Mouse (Mus musculus) G1E (cell line): ENCODE data around the gene Tpcn2. TPM values are rescaled to one million over a fixed set of nuclear protein-coding genes. Genes with fewer than 3 reads are reported as not detected.

Source experiments
- ATAC-seq: 2 replicates; pipeline ENCODE4 v1.8.0; 2016; ENCODE audit warnings: mild to moderate bottlenecking; ENCODE audit not compliant: insufficient number of reproducible peaks, poor library complexity, low FRiP score, severe bottlenecking; ENCODE audit errors: extremely low read depth
- DNase-seq: peaks from one replicate; pipeline ENCODE4 v3.0.0; 2012; ENCODE audit warnings: low spot score
- H3K27me3 ChIP-seq: 2 replicates; pipeline ENCODE4 v1.6.1; 2012; ENCODE audit warnings: mild to moderate bottlenecking, low read length, inconsistent platforms; ENCODE audit not compliant: insufficient read depth
- H3K36me3 ChIP-seq: replicated peaks from 2 replicates; pipeline ENCODE3; 2012; ENCODE audit warnings: mild to moderate bottlenecking, inconsistent platforms
- H3K4me1 ChIP-seq: 2 replicates; pipeline ENCODE4 v1.6.1; 2012; ENCODE audit warnings: low read depth, low read length, inconsistent platforms, mixed read lengths; ENCODE audit not compliant: insufficient read depth
- H3K4me3 ChIP-seq: 2 replicates; pipeline ENCODE4 v1.5.1; 2012; ENCODE audit warnings: low read depth, mild to moderate bottlenecking, inconsistent platforms, low read length, moderate library complexity, mixed read lengths
- H3K9me3 ChIP-seq: replicated peaks from 2 replicates; pipeline ENCODE4 v1.6.1; 2012; ENCODE audit warnings: inconsistent platforms
- CTCF ChIP-seq: IDR thresholded peaks from 2 replicates; pipeline ENCODE4 v1.5.1; 2012; ENCODE audit warnings: low read depth, low read length, inconsistent platforms, mixed read lengths
- GATA1 ChIP-seq: IDR thresholded peaks from 2 replicates; pipeline ENCODE4 v1.6.1; 2012; ENCODE audit warnings: borderline replicate concordance, low read length, inconsistent platforms, mixed read lengths
- GATA2 ChIP-seq: IDR thresholded peaks from 2 replicates; pipeline ENCODE4 v1.6.1; 2012; ENCODE audit warnings: low read depth, low read length, inconsistent platforms, borderline replicate concordance
- POLR2AphosphoS5 ChIP-seq: IDR thresholded peaks from 2 replicates; pipeline ENCODE4 v1.6.1; 2012; ENCODE audit warnings: low read depth, low read length, inconsistent platforms; ENCODE audit not compliant: insufficient replicate concordance
- TAL1 ChIP-seq: conservative IDR thresholded peaks from 2 replicates; pipeline ENCODE4 v1.6.1; 2012; ENCODE audit warnings: low read depth, low read length, inconsistent platforms, mixed read lengths
- polyA plus RNA-seq: library from polyadenylated mRNA; stranded (reverse); fragments of >175 nt; gene quantifications from 2 replicates; pipeline ENCODE4 v1.2.3, GENCODE M21; 2012
- total RNA-seq, 2 experiments: library from RNA; stranded (forward) in 1 of 2; stranded (reverse) in 1 of 2; fragments of 200-1000 nt in 1 of 2; fragments of >200 nt in 1 of 2; fragmentation: Nextera tagmentation in 1 of 2; gene quantifications; 2 replicates each; pipeline ENCODE4 v1.2.3; 2014 to 2017

Tpcn2 gene
- total and polyA plus RNA-seq, 3 experiments: 2.4 to 6.9 (median 4.2) TPM

- TF ChIP-seq TAL1: no peak
- no peak for TF ChIP-seq GATA2
- no peak for TF ChIP-seq POLR2AphosphoS5
- no peak for TF ChIP-seq CTCF
- TF ChIP-seq GATA1: no peak
- Histone ChIP-seq H3K36me3 (no peaks in the 10 kb centered on the region), H3K9me3 (peaks cover 2% of the 10 kb centered on the region; the same call in 1 of the 2 replicates), H3K4me3 (no peak overlapping the region), H3K27me3 (peaks cover 2% of the 10 kb centered on the region; the same call in 1 of the 2 replicates), H3K4me1 (no peaks in the 10 kb centered on the region)
- no peak for ATAC-seq
- no peak for DNase-seq
These were observed 143.2 kb downstream of the Tpcn2 start for GRCm38 (mm10) chr7:145140656-145141055.

GRCm38 (mm10) chr7:145139576-145139975 lies 144.2 kb downstream of the Tpcn2 start:
- ATAC-seq (no peak), DNase-seq (no peak)
- TF ChIP-seq CTCF (no peak), POLR2AphosphoS5 (no peak), TAL1 (no peak), GATA1 (no peak), GATA2 (no peak)
- Histone ChIP-seq H3K36me3 (no peaks in the 10 kb centered on the region), H3K9me3 (peaks cover 2% of the 10 kb centered on the region; the same call in 1 of the 2 replicates), H3K27me3 (peaks cover 2% of the 10 kb centered on the region; the same call in 1 of the 2 replicates), H3K4me3 (no peak overlapping the region), H3K4me1 (no peaks in the 10 kb centered on the region)

DNA sequence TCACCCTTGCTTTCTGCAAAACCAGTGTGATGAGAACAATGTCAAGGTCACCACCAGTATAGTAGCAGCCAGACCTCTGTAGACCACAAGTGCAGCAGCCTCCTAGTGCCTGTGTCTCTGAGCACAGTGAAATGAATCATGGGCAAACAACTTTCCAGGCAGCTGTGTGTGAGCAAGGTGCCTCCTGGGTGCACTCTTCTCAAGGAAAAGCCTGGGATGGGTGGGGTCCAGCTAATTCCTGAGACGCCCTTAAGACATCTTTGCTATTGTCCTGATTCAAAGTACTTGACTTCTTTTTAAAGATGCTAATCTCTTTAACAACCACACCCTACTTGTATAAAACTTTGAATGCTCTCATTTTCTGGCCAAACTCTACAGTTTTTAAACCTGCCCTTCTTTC lies 144.7 kb downstream of the Tpcn2 start:
- Histone ChIP-seq H3K4me3 (no peak overlapping the region), H3K4me1 (no peaks in the 10 kb centered on the region), H3K36me3 (no peaks in the 10 kb centered on the region), H3K9me3 (peaks cover 2% of the 10 kb centered on the region; the same call in 1 of the 2 replicates), H3K27me3 (peaks cover 2% of the 10 kb centered on the region; the same call in 1 of the 2 replicates)
- TF ChIP-seq POLR2AphosphoS5 (no peak), GATA1 (no peak), CTCF (no peak), TAL1 (no peak), GATA2 (no peak)
- ATAC-seq: no peak
- DNase-seq: no peak

DNA sequence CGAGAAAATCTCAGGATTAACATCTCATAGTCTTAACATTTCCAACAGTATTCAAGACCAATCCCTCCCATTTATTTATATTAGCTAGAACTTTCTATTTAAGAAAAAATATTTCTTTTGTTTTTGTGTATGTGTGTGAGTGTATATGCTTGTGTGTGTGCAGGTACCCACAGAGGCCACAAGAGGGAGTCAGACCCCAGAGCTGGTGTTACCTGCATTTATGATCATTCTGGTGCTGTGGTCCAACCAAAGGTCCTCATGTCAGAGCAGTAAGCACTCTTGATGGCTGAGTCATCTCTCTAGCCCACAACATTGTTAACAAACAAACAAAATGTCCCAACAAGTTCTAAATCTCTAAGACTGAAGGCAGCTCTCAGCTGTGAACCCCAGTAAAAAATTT lies 145.9 kb downstream of the Tpcn2 start:
- no peaks in the 10 kb centered on the region for H3K4me1 ChIP-seq
- H3K9me3 ChIP-seq: peaks cover 2% of the 10 kb centered on the region; the same call in 1 of the 2 replicates
- ATAC-seq: no peak
- no peaks in the 10 kb centered on the region for H3K36me3 ChIP-seq
- peaks cover 4% of the 10 kb centered on the region; the same call in 1 of the 2 replicates for H3K27me3 ChIP-seq
- no peak for TF ChIP-seq GATA2
- TF ChIP-seq CTCF: no peak
- no peak for TF ChIP-seq GATA1
- TF ChIP-seq TAL1: no peak
- no peak for TF ChIP-seq POLR2AphosphoS5
- DNase-seq: no peak
- no peak overlapping the region for H3K4me3 ChIP-seq

- Histone ChIP-seq H3K36me3 (no peaks in the 10 kb centered on the region), H3K4me3 (no peak overlapping the region), H3K27me3 (peaks cover 4% of the 10 kb centered on the region; the same call in 1 of the 2 replicates), H3K9me3 (peaks cover 2% of the 10 kb centered on the region; the same call in 1 of the 2 replicates), H3K4me1 (no peaks in the 10 kb centered on the region; the same call in 1 of the 2 replicates)
- no peak for TF ChIP-seq POLR2AphosphoS5
- TF ChIP-seq GATA2: no peak
- no peak for TF ChIP-seq GATA1
- no peak for TF ChIP-seq CTCF
- no peak for TF ChIP-seq TAL1
- ATAC-seq (no peak), DNase-seq (no peak)
These were observed 147.0 kb downstream of the Tpcn2 start for GRCm38 (mm10) chr7:145136831-145137230.

Other genes starting within 250 kb of the Tpcn2 start
- gene 1810010D01Rik, start 75.9 kb downstream of the Tpcn2 start, total RNA-seq (2014; fragmentation: Nextera tagmentation): not detected in 2 replicates
- gene 1810010D01Rik, start 75.9 kb downstream of the Tpcn2 start, total RNA-seq (2017): not detected in 2 replicates
- not detected in 2 replicates for gene 1810010D01Rik, start 75.9 kb downstream of the Tpcn2 start, polyA plus RNA-seq
- not detected in 2 replicates for gene Mrgprf, start 16.8 kb upstream of the Tpcn2 start, total RNA-seq (2014; fragmentation: Nextera tagmentation)
- 0.06 and 0.11 TPM in 2 replicates for gene Mrgprf, start 16.8 kb upstream of the Tpcn2 start, total RNA-seq (2017)
- not detected in 2 replicates for gene Mrgprf, start 16.8 kb upstream of the Tpcn2 start, polyA plus RNA-seq
- not detected in 2 replicates for gene Mrgprd, start 30.8 kb upstream of the Tpcn2 start, total RNA-seq (2014; fragmentation: Nextera tagmentation)
- gene Mrgprd, start 30.8 kb upstream of the Tpcn2 start, total RNA-seq (2017): 0.06 and 0.11 TPM in 2 replicates
- gene Mrgprd, start 30.8 kb upstream of the Tpcn2 start, polyA plus RNA-seq: not detected in 2 replicates